Mouse (Mus musculus): ENCODE data around the gene Cib3. TPM values are rescaled to one million over a fixed set of nuclear protein-coding genes. Genes with fewer than 3 reads are reported as not detected.

Cib3 gene
- polyA plus RNA-seq, 1 experiment = not detected

GRCm38 (mm10) chr8:72215060-72215459 is 2.4 kb upstream of the Cib3 start:
- TF ChIP-seq CTCF (IDR thresholded peaks at IDR 0.05; ENCODE audit: extremely low read depth, insufficient read depth, low read length) (no peak), POLR2A (IDR thresholded peaks at IDR 0.05; ENCODE audit: extremely low read depth, insufficient read depth, low read length) (no peak)
- Histone ChIP-seq H3K4me1 (ENCODE audit: control insufficient read depth, insufficient read depth, low read length) (peaks cover under 1% of the 10 kb centered on the region; the same call in 1 of the 2 replicates), H3K4me3 (ENCODE audit: insufficient read depth, low read length) (no peak overlapping the region), H3K27ac (ENCODE audit: insufficient read depth, low read length) (no peak overlapping the region)

- Histone ChIP-seq H3K27ac (ENCODE audit: insufficient read depth, low read length) (no peak within 1 kb of the TSS), H3K4me1 (ENCODE audit: control insufficient read depth, insufficient read depth, low read length) (no peaks in the 10 kb centered on the region), H3K4me3 (ENCODE audit: insufficient read depth, low read length) (no peak within 1 kb of the TSS)
- TF ChIP-seq POLR2A (IDR thresholded peaks at IDR 0.05; ENCODE audit: extremely low read depth, insufficient read depth, low read length) (no peak), CTCF (IDR thresholded peaks at IDR 0.05; ENCODE audit: extremely low read depth, insufficient read depth, low read length) (no peak)
These were observed 899 bp upstream of the Cib3 start, which contains the start of gene Gm11034 for GRCm38 (mm10) chr8:72213536-72213935. Gm11034 (minus strand) TSS chr8:72213636.

- TF ChIP-seq POLR2A (IDR thresholded peaks at IDR 0.05; ENCODE audit: extremely low read depth, insufficient read depth, low read length) (no peak), CTCF (IDR thresholded peaks at IDR 0.05; ENCODE audit: extremely low read depth, insufficient read depth, low read length) (no peak)
- H3K4me3 ChIP-seq (ENCODE audit: insufficient read depth, low read length) = no peak overlapping the region
- no peak overlapping the region for H3K27ac ChIP-seq (ENCODE audit: insufficient read depth, low read length)
- H3K4me1 ChIP-seq (ENCODE audit: control insufficient read depth, insufficient read depth, low read length) = no peaks in the 10 kb centered on the region
These were observed 791 bp downstream of the Cib3 start for GRCm38 (mm10) chr8:72211846-72212245.

- Histone ChIP-seq H3K4me3 (ENCODE audit: insufficient read depth, low read length) (no peak overlapping the region), H3K27ac (ENCODE audit: insufficient read depth, low read length) (no peak overlapping the region), H3K4me1 (ENCODE audit: control insufficient read depth, insufficient read depth, low read length) (no peaks in the 10 kb centered on the region)
- TF ChIP-seq POLR2A (IDR thresholded peaks at IDR 0.05; ENCODE audit: extremely low read depth, insufficient read depth, low read length) (no peak), CTCF (IDR thresholded peaks at IDR 0.05; ENCODE audit: extremely low read depth, insufficient read depth, low read length) (no peak)
These were observed 1.9 kb downstream of the Cib3 start for GRCm38 (mm10) chr8:72210710-72211109.

- H3K27ac ChIP-seq (ENCODE audit: insufficient read depth, low read length) = no peak overlapping the region
- H3K4me1 ChIP-seq (ENCODE audit: control insufficient read depth, insufficient read depth, low read length) = no peaks in the 10 kb centered on the region
- TF ChIP-seq POLR2A (IDR thresholded peaks at IDR 0.05; ENCODE audit: extremely low read depth, insufficient read depth, low read length) = no peak
- TF ChIP-seq CTCF (IDR thresholded peaks at IDR 0.05; ENCODE audit: extremely low read depth, insufficient read depth, low read length) = no peak
- H3K4me3 ChIP-seq (ENCODE audit: insufficient read depth, low read length) = no peak overlapping the region
These were observed 2.4 kb downstream of the Cib3 start for GRCm38 (mm10) chr8:72210222-72210621.

GRCm38 (mm10) chr8:72208582-72208981 is 4.1 kb downstream of the Cib3 start:
- Histone ChIP-seq H3K4me3 (ENCODE audit: insufficient read depth, low read length) (no peak overlapping the region), H3K4me1 (ENCODE audit: control insufficient read depth, insufficient read depth, low read length) (no peaks in the 10 kb centered on the region), H3K27ac (ENCODE audit: insufficient read depth, low read length) (no peak overlapping the region)
- no peak for TF ChIP-seq CTCF (IDR thresholded peaks at IDR 0.05; ENCODE audit: extremely low read depth, insufficient read depth, low read length)
- no peak for TF ChIP-seq POLR2A (IDR thresholded peaks at IDR 0.05; ENCODE audit: extremely low read depth, insufficient read depth, low read length)

- no peak for TF ChIP-seq POLR2A (IDR thresholded peaks at IDR 0.05; ENCODE audit: extremely low read depth, insufficient read depth, low read length)
- no peak for TF ChIP-seq CTCF (IDR thresholded peaks at IDR 0.05; ENCODE audit: extremely low read depth, insufficient read depth, low read length)
- H3K4me3 ChIP-seq (ENCODE audit: insufficient read depth, low read length) = no peak overlapping the region
- H3K4me1 ChIP-seq (ENCODE audit: control insufficient read depth, insufficient read depth, low read length) = no peaks in the 10 kb centered on the region
- H3K27ac ChIP-seq (ENCODE audit: insufficient read depth, low read length) = no peak overlapping the region
These were observed 14.6 kb downstream of the Cib3 start for GRCm38 (mm10) chr8:72197997-72198396.

GRCm38 (mm10) chr8:72192065-72192464 is 20.6 kb downstream of the Cib3 start:
- Histone ChIP-seq H3K4me1 (ENCODE audit: control insufficient read depth, insufficient read depth, low read length) (no peaks in the 10 kb centered on the region), H3K27ac (ENCODE audit: insufficient read depth, low read length) (no peak overlapping the region), H3K4me3 (ENCODE audit: insufficient read depth, low read length) (no peak overlapping the region)
- TF ChIP-seq CTCF (IDR thresholded peaks at IDR 0.05; ENCODE audit: extremely low read depth, insufficient read depth, low read length) = no peak
- TF ChIP-seq POLR2A (IDR thresholded peaks at IDR 0.05; ENCODE audit: extremely low read depth, insufficient read depth, low read length) = no peak

- H3K4me1 ChIP-seq (ENCODE audit: control insufficient read depth, insufficient read depth, low read length) = no peaks in the 10 kb centered on the region
These were observed 22.5 kb downstream of the Cib3 start for GRCm38 (mm10) chr8:72190215-72190539.

GRCm38 (mm10) chr8:72189417-72190214 is 23.0 kb downstream of the Cib3 start, which contains the start of gene Hsh2d:
Hsh2d (plus strand) TSS chr8:72189638.
- TF ChIP-seq CTCF (IDR thresholded peaks at IDR 0.05; ENCODE audit: extremely low read depth, insufficient read depth, low read length) (no peak), POLR2A (IDR thresholded peaks at IDR 0.05; ENCODE audit: extremely low read depth, insufficient read depth, low read length) (no peak)
- Histone ChIP-seq H3K4me3 (ENCODE audit: insufficient read depth, low read length) (no peak within 1 kb of the TSS), H3K27ac (ENCODE audit: insufficient read depth, low read length) (no peak within 1 kb of the TSS), H3K4me1 (ENCODE audit: control insufficient read depth, insufficient read depth, low read length) (no peaks in the 10 kb centered on the region)

More at GRCm38 (mm10) chr8:72190215-72190539, 22.5 kb downstream of the Cib3 start:
- Histone ChIP-seq H3K27ac (ENCODE audit: insufficient read depth, low read length) (no peak overlapping the region), H3K4me3 (ENCODE audit: insufficient read depth, low read length) (no peak overlapping the region)
- TF ChIP-seq CTCF (IDR thresholded peaks at IDR 0.05; ENCODE audit: extremely low read depth, insufficient read depth, low read length) = no peak
- TF ChIP-seq POLR2A (IDR thresholded peaks at IDR 0.05; ENCODE audit: extremely low read depth, insufficient read depth, low read length) = no peak
